Mouse (Mus musculus): Measurements from ENCODE around the gene Plekhh1.

DNA sequence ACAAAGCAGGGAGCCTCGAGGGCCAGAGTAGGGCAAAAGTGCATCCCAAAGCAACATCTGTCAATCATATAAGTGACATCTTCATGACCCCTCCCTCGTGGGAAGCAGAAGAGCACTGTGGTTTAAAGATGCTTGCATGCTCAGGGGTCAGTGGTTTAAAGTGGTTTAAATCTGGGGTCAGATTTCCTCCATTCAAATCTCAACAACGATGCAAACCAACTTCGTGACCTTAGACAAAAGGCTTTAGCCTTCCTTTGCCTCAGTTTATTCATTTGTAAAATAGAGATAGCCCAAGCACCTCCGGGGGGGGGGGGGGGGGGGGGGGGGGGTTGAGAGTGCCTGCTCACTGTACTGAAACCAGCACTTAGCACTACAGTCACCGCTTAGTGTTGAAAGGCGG is 32.3 kb upstream of the Plekhh1 start:
- TF ChIP-seq CTCF (IDR thresholded peaks at IDR 0.05; ENCODE audit: insufficient read depth, low read depth, low read length) (no peak), POLR2A (IDR thresholded peaks at IDR 0.05; ENCODE audit: insufficient read depth, low read depth, low read length) (no peak)
